Mouse (Mus musculus): Measurements from ENCODE around the gene Vars2.

Gene Vars2

DNA sequence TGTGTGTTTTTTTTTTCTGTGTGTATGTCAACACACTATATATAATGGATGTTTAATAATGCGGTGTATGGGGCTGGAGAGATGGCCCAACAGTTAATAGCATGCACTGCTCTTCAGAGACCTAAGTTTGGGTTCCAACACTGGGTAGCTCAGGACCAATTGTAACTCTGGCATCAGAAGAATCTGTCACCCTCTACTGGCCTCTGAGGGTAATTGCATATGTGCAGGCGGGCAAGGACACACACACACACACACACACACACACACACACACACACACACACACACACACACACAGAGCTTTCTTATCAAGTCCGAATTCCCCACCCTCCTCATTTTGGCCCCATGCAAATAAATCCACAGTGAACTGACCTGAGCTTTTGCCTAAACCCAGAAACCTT is 32.2 kb downstream of the Vars2 start:
- no peak for DNase-seq (ENCODE audit: low read depth, low spot score)

- peak; percentile 27 for DNase-seq (ENCODE audit: low read depth, low spot score)
Measured at GRCm38 (mm10) chr17:35633992-35634391, 33.4 kb downstream of the Vars2 start.

GRCm38 (mm10) chr17:35626537-35626936 is 40.9 kb downstream of the Vars2 start, which contains the start of gene Gm9573:
Gene Gm9573, minus strand, starts transcription at chr17:35626637.
- no peak for DNase-seq (ENCODE audit: low read depth, low spot score)

DNA sequence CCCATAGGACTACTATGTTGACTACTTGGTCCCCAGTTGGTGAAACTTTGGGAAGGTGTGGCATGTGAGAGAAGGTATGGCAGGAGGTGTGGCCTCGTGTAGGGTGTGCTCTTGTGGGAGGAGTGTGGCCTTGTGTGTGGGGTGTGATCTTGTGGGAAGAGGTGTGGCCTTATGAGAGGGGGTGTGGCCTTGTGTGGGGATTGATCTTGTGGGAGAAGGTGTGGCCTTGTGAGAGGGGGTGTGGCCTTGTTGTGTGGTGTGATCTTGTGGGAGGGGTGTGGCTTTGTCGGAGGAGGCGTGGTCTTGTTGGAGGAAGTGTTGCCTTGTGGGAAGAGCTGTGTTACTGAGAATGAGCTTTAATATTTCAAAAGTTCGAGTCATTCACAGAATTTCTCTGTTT is 50.3 kb downstream of the Vars2 start:
- DNase-seq (ENCODE audit: low read depth, low spot score) = no peak
